In genomic region chr10:9168725-9169124, GRCm38 (mm10) we compare ENCODE assay signal across 31 mouse cellular contexts.
DNase-seq lines count a peak whose midpoint lies in the region; ATAC-seq and TF ChIP-seq lines count a peak whose summit lies in the region.
"Had no signal": no experiment of that assay in that cellular context is flagged by ENCODE, and none has a peak within 500 bp of the region (broad histone marks: within the 10 kb centered on the region; RNA-seq: fewer than 3 reads in every experiment).

No protein-coding gene starts in this region.

- DNase-seq in heart, adult 11 months: peak; percentile 53
- DNase-seq in brain, adult 2 months (ENCODE audit: low read depth, low spot score): peak; percentile 54
- DNase-seq in embryonic facial prominence, embryonic 14.5 days (ENCODE audit: low spot score): peak; percentile 40
- peak; percentile 36 for DNase-seq in midbrain, postnatal 0 days (ENCODE audit: low spot score)
- no peak for DNase-seq in urinary bladder, adult 2 months (ENCODE audit: low spot score)
- DNase-seq: adrenal gland, adult 2 months; adrenal gland, postnatal 36 days; cerebellum, adult 11 months; cerebellum, adult 9-11 months; heart, postnatal 14 days; kidney, adult 2 months; kidney, postnatal 4 days; layer of hippocampus, postnatal 36 days; liver; lung, adult 2 months; lung, postnatal 10 days; right cerebral cortex, postnatal 25 days; thymus, adult 18-20 months; thymus, postnatal 25 days had no signal

- H3K9me3 ChIP-seq in heart, embryonic 12.5 days (replicated peaks): peaks cover 9% of the 10 kb centered on the region; the same call in 1 of the 2 replicates
- no peaks in the 10 kb centered on the region for H3K9me3 ChIP-seq in embryonic facial prominence, embryonic 14.5 days (ENCODE audit: control insufficient read depth, low read length)
- H3K9me3 ChIP-seq in midbrain, postnatal 0 days (ENCODE audit: low read length): no peaks in the 10 kb centered on the region
- peaks cover 8% of the 10 kb centered on the region for H3K9me3 ChIP-seq in kidney, embryonic 14.5 days (ENCODE audit: control insufficient read depth, low read length)
- H3K9me3 ChIP-seq: hindbrain, embryonic 15.5 days; intestine, embryonic 15.5 days; neural tube, embryonic 15.5 days; stomach, embryonic 15.5 days had no signal

- WGBS in heart, embryonic 12.5 days: 74% methylated on average over 7 of the region's 7 CpGs
- 79% methylated on average over 7 of the region's 7 CpGs for WGBS in embryonic facial prominence, embryonic 14.5 days
- 34% methylated on average over 7 of the region's 7 CpGs for WGBS in midbrain, postnatal 0 days
- WGBS in kidney, embryonic 14.5 days: 86% methylated on average over 7 of the region's 7 CpGs

- no peaks in the 10 kb centered on the region for H3K4me1 ChIP-seq in heart, embryonic 12.5 days (replicated peaks)
- H3K4me1 ChIP-seq in embryonic facial prominence, embryonic 14.5 days (ENCODE audit: control insufficient read depth, insufficient read depth, low read length): no peaks in the 10 kb centered on the region
- H3K4me1 ChIP-seq in midbrain, postnatal 0 days (ENCODE audit: insufficient read depth, low read length): no peaks in the 10 kb centered on the region; the same call in 1 of the 2 replicates
- H3K4me1 ChIP-seq in kidney, embryonic 14.5 days (ENCODE audit: control insufficient read depth, insufficient read depth, low read length): no peaks in the 10 kb centered on the region
- H3K4me1 ChIP-seq: hindbrain, embryonic 10.5 days; intestine, embryonic 15.5 days; stomach, embryonic 15.5 days had no signal

- no peak overlapping the region for H3K27ac ChIP-seq in heart, embryonic 12.5 days (ENCODE audit: poor library complexity, severe bottlenecking)
- H3K27ac ChIP-seq in embryonic facial prominence, embryonic 14.5 days (replicated peaks; ENCODE audit: low read depth, low read length): no peak overlapping the region
- peak overlapping the region; percentile 38; the same call in 1 of the 2 replicates for H3K27ac ChIP-seq in midbrain, postnatal 0 days (ENCODE audit: low read depth, low read length)
- no peak overlapping the region for H3K27ac ChIP-seq in kidney, embryonic 14.5 days (ENCODE audit: low read depth, low read length)
- H3K27ac ChIP-seq: hindbrain, embryonic 10.5 days; hindbrain, embryonic 15.5 days; intestine, embryonic 15.5 days; kidney, postnatal 0 days; liver, embryonic 14.5 days; macrophage; neural tube, embryonic 15.5 days; stomach, embryonic 15.5 days had no signal

- H3K4me3 ChIP-seq in heart, embryonic 12.5 days: no peak overlapping the region
- no peak overlapping the region for H3K4me3 ChIP-seq in embryonic facial prominence, embryonic 14.5 days (ENCODE audit: low read depth, low read length)
- no peak overlapping the region for H3K4me3 ChIP-seq in midbrain, postnatal 0 days (ENCODE audit: low read depth, low read length)
- no peak overlapping the region for H3K4me3 ChIP-seq in kidney, embryonic 14.5 days (ENCODE audit: low read length)
- H3K4me3 ChIP-seq: hindbrain, embryonic 10.5 days; hindbrain, embryonic 15.5 days; intestine, embryonic 15.5 days; neural tube, embryonic 15.5 days; stomach, embryonic 15.5 days had no signal

- no peaks in the 10 kb centered on the region for H3K27me3 ChIP-seq in heart, embryonic 12.5 days (replicated peaks)
- H3K27me3 ChIP-seq in embryonic facial prominence, embryonic 14.5 days (replicated peaks; ENCODE audit: control insufficient read depth, insufficient read depth, low read length): no peaks in the 10 kb centered on the region
- H3K27me3 ChIP-seq in midbrain, postnatal 0 days (ENCODE audit: insufficient read depth, low read length): no peaks in the 10 kb centered on the region
- no peaks in the 10 kb centered on the region for H3K27me3 ChIP-seq in kidney, embryonic 14.5 days (ENCODE audit: control insufficient read depth, insufficient read depth, low read length)
- H3K27me3 ChIP-seq: hindbrain, embryonic 15.5 days; intestine, embryonic 15.5 days; neural tube, embryonic 15.5 days; stomach, embryonic 15.5 days had no signal

- H3K9ac ChIP-seq in heart, embryonic 12.5 days: no peak overlapping the region
- H3K9ac ChIP-seq in embryonic facial prominence, embryonic 14.5 days (ENCODE audit: low read depth, low read length): no peak overlapping the region
- H3K9ac ChIP-seq in midbrain, postnatal 0 days (replicated peaks; ENCODE audit: low read length, poor library complexity, severe bottlenecking): no peak overlapping the region
- H3K9ac ChIP-seq in kidney, embryonic 14.5 days (ENCODE audit: low read depth, low read length): no peak overlapping the region
- H3K9ac ChIP-seq: hindbrain, embryonic 15.5 days; intestine, embryonic 15.5 days; liver, embryonic 14.5 days; neural tube, embryonic 15.5 days; stomach, embryonic 15.5 days had no signal

- TF ChIP-seq CTCF in midbrain, postnatal 0 days (IDR thresholded peaks at IDR 0.05): no peak

- no peak overlapping the region for H3K4me2 ChIP-seq in heart, embryonic 12.5 days
- H3K4me2 ChIP-seq in embryonic facial prominence, embryonic 14.5 days (ENCODE audit: low read depth, low read length): no peak overlapping the region
- no peak overlapping the region for H3K4me2 ChIP-seq in midbrain, postnatal 0 days (ENCODE audit: low read depth, low read length, poor library complexity, severe bottlenecking)
- no peak overlapping the region for H3K4me2 ChIP-seq in kidney, embryonic 14.5 days (replicated peaks; ENCODE audit: low read depth, low read length)
- H3K4me2 ChIP-seq: hindbrain, embryonic 15.5 days; intestine, embryonic 15.5 days; neural tube, embryonic 15.5 days; stomach, embryonic 15.5 days had no signal

- H3K36me3 ChIP-seq in heart, embryonic 12.5 days: no peaks in the 10 kb centered on the region
- H3K36me3 ChIP-seq in embryonic facial prominence, embryonic 14.5 days (ENCODE audit: control insufficient read depth, insufficient read depth, low read length): no peaks in the 10 kb centered on the region
- H3K36me3 ChIP-seq in midbrain, postnatal 0 days (ENCODE audit: insufficient read depth, low read length): no peaks in the 10 kb centered on the region
- H3K36me3 ChIP-seq in kidney, embryonic 14.5 days (ENCODE audit: control insufficient read depth, insufficient read depth, low read length): no peaks in the 10 kb centered on the region
- H3K36me3 ChIP-seq: hindbrain, embryonic 10.5 days; hindbrain, embryonic 15.5 days; intestine, embryonic 15.5 days; neural tube, embryonic 15.5 days; stomach, embryonic 15.5 days had no signal

- ATAC-seq in heart, embryonic 12.5 days (ENCODE audit: insufficient number of reproducible peaks, low FRiP score): no peak
- ATAC-seq in embryonic facial prominence, embryonic 14.5 days (ENCODE audit: low read depth): 0 out of 2 replicates have a peak, but pooled peaks have one; percentile 9
- no peak for ATAC-seq in midbrain, postnatal 0 days (ENCODE audit: low FRiP score)
- ATAC-seq in kidney, embryonic 14.5 days (ENCODE audit: low FRiP score, low TSS enrichment): no peak
- ATAC-seq: CD4-positive, CD25-positive, alpha-beta regulatory T cell, adult 4 months; forebrain, embryonic 16.5 days; intestine, embryonic 15.5 days had no signal
